Mouse (Mus musculus): ENCODE measurements at regions not wholly inside any gene's neighbourhood (a gene's known extent, or its start where the extent isn't known, plus 50 kb on each side); places are given as distances from the start of the nearest gene placed in this dataset.

DNA sequence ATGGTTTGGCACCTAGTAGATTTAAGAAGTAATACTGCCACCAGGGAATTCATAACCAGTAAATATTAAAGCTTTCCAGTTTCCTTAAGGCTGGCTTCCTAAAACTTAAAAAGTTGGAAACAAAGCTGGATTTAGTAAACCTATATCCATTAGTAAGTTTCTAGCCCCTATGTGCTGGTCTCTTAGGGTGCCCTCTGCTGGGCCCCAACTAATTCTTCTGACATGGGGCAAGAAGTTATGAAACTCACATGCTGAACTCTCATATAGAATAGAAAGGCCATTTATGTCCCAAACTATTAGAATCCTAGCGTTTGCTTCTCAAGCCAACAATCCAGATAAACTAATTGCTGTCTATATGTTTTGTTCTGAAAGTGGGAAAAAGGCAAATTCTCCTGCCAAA lies 139.2 kb downstream of the Arrdc3 start:
- TF ChIP-seq POLR2A (IDR thresholded peaks at IDR 0.05; ENCODE audit: borderline replicate concordance, insufficient read depth, low read length) (no peak), CTCF (IDR thresholded peaks at IDR 0.05; ENCODE audit: borderline replicate concordance, insufficient read depth, low read depth, low read length) (no peak)

All from cerebellum, adult 2 months (tissue).